Mouse (Mus musculus): ENCODE results near the gene Gucy2c. TPM values are rescaled to one million over a fixed set of nuclear protein-coding genes. Genes with fewer than 3 reads are reported as not detected.

Gene Gucy2c
- total and polyA plus RNA-seq, 3 experiments, result not detected

- Histone ChIP-seq H3K36me3 (ENCODE audit: control insufficient read depth in 1 of 2, insufficient read depth in 2 of 2, low read length in 2 of 2) (peaks cover 11% of the 10 kb centered on the region in 2 experiments), H3K79me2 (ENCODE audit: control insufficient read depth, insufficient read depth, low read length, poor library complexity) (peaks cover 23% of the 10 kb centered on the region), H3K9ac (ENCODE audit: control insufficient read depth, low read depth, low read length, poor library complexity, severe bottlenecking) (peak within 1 kb of the TSS; percentile 99), H3K4me1 (ENCODE audit: control insufficient read depth in 1 of 2, insufficient read depth in 2 of 2, low read length in 2 of 2) (peaks cover 3% of the 10 kb centered on the region in 2 experiments; a peak in 3 of 4 replicates), H3K27ac (ENCODE audit: control insufficient read depth, low read depth, low read length) (peak within 1 kb of the TSS; percentile 99), H3K4me3 (ENCODE audit: control insufficient read depth in 1 of 2, insufficient read depth in 1 of 2, low read depth in 2 of 2, low read length in 2 of 2) (peak within 1 kb of the TSS; percentile 79 to 95), H3K27me3 (ENCODE audit: control insufficient read depth in 1 of 2, insufficient read depth in 2 of 2, low read length in 2 of 2) (no peaks in the 10 kb centered on the region), H3K9me3 (replicated peaks; ENCODE audit: insufficient read depth, low read length) (no peaks in the 10 kb centered on the region)
- DNase-seq (ENCODE audit: low read depth, low spot score), result peak; percentile 98
- TF ChIP-seq JUND (IDR thresholded peaks at IDR 0.05; ENCODE audit: low read depth, low read length) (no peak), UBTF (IDR thresholded peaks at IDR 0.05; ENCODE audit: borderline replicate concordance, insufficient read depth, low read depth, low read length) (no peak), TAL1 (IDR thresholded peaks at IDR 0.05; ENCODE audit: low read length) (no peak), MAX (IDR thresholded peaks at IDR 0.05; ENCODE audit: low read length) (peak; percentile 67), ZNF384 (IDR thresholded peaks at IDR 0.05; ENCODE audit: low read depth, low read length) (no peak), EP300 (IDR thresholded peaks at IDR 0.05; ENCODE audit: low read depth in 1 of 2, low read length in 2 of 2) (no peak), GABPA (IDR thresholded peaks at IDR 0.05; ENCODE audit: low read depth, low read length) (no peak), MEF2A (IDR thresholded peaks at IDR 0.05; ENCODE audit: extremely low read depth, insufficient replicate concordance, low read depth, low read length, poor library complexity, severe bottlenecking) (no peak), TCF12 (IDR thresholded peaks at IDR 0.05; ENCODE audit: low read depth, low read length) (peak; percentile 27; the same call in 1 of the 2 replicates), MAZ (IDR thresholded peaks at IDR 0.05; ENCODE audit: low read depth, low read length) (no peak), MAFK (IDR thresholded peaks at IDR 0.05; ENCODE audit: borderline replicate concordance, low read depth, low read length) (no peak), USF2 (IDR thresholded peaks at IDR 0.05; ENCODE audit: borderline replicate concordance in 1 of 2, insufficient read depth in 1 of 2, low read depth in 1 of 2, low read length in 2 of 2) (no peak), NELFE (IDR thresholded peaks at IDR 0.05; ENCODE audit: low read depth, low read length) (peak; percentile 95), MYC (IDR thresholded peaks at IDR 0.05; ENCODE audit: low read depth, low read length) (peak; percentile 90), MXI1 (IDR thresholded peaks at IDR 0.05; ENCODE audit: low read depth, low read length) (no peak), CHD1 (IDR thresholded peaks at IDR 0.05; ENCODE audit: low read depth, low read length) (peak; percentile 25; the same call in 1 of the 2 replicates), POLR2A (IDR thresholded peaks at IDR 0.05; ENCODE audit: control insufficient read depth in 1 of 2, insufficient read depth in 1 of 2, low read depth in 1 of 2, low read length in 2 of 2, poor library complexity in 1 of 2) (peak; percentile 73 to 97), USF1 (IDR thresholded peaks at IDR 0.05; ENCODE audit: low read depth, low read length) (no peak), MYB (IDR thresholded peaks at IDR 0.05; ENCODE audit: low read depth, low read length) (no peak), POLR2AphosphoS2 (IDR thresholded peaks at IDR 0.05; ENCODE audit: low read length) (peak; percentile 99), TBP (IDR thresholded peaks at IDR 0.05; ENCODE audit: low read depth, low read length) (peak; percentile 94), CHD2 (IDR thresholded peaks at IDR 0.05; ENCODE audit: low read length) (peak; percentile 90), SMC3 (IDR thresholded peaks at IDR 0.05; ENCODE audit: low read depth, low read length) (no peak), GATA1 (IDR thresholded peaks at IDR 0.05; ENCODE audit: low read depth, low read length) (no peak), CTCF (IDR thresholded peaks at IDR 0.05 in 2 of 3, conservative IDR thresholded peaks at IDR 0.05 in 1 of 3; ENCODE audit: control insufficient read depth in 1 of 3, insufficient read depth in 1 of 3, low read depth in 2 of 3, low read length in 3 of 3, poor library complexity in 1 of 3, severe bottlenecking in 1 of 3) (no peak), RAD21 (IDR thresholded peaks at IDR 0.05; ENCODE audit: low read depth, low read length) (no peak), ZC3H11A (IDR thresholded peaks at IDR 0.05; ENCODE audit: low read depth, low read length) (no peak), SIN3A (IDR thresholded peaks at IDR 0.05; ENCODE audit: low read length) (peak; percentile 86), ZKSCAN1 (IDR thresholded peaks at IDR 0.05; ENCODE audit: low read depth, low read length) (no peak), ETS1 (IDR thresholded peaks at IDR 0.05; ENCODE audit: low read depth, low read length) (0 out of 2 replicates have a peak, but pooled peaks have one; percentile 32), RCOR1 (IDR thresholded peaks at IDR 0.05; ENCODE audit: low read depth, low read length) (no peak), BHLHE40 (IDR thresholded peaks at IDR 0.05; ENCODE audit: borderline replicate concordance, low read depth, low read length) (no peak), ZMIZ1 (IDR thresholded peaks at IDR 0.05; ENCODE audit: low read depth, low read length) (peak; percentile 96), E2F4 (IDR thresholded peaks at IDR 0.05; ENCODE audit: borderline replicate concordance, low read depth, low read length) (peak; percentile 28; the same call in 1 of the 2 replicates), NRF1 (IDR thresholded peaks at IDR 0.05; ENCODE audit: insufficient read depth, low read depth, low read length, poor library complexity, severe bottlenecking) (peak; percentile 39; the same call in 1 of the 2 replicates), POLR2AphosphoS5 (IDR thresholded peaks at IDR 0.05; ENCODE audit: borderline replicate concordance, low read depth, low read length) (peak; percentile 37; the same call in 1 of the 2 replicates)
Observed at GRCm38 (mm10) chr6:136827881-136828561, 46.5 kb upstream of the Gucy2c start, which contains the start of gene Wbp11. Gene Wbp11 (minus strand): TSS chr6:136828233.

All from MEL (cell line).